Mouse (Mus musculus) embryo, embryonic 11 days (tissue): ENCODE data around the gene G3bp1.

Source experiments
- DNase-seq: peaks from one replicate; pipeline ENCODE4 v3.0.0-alpha.2; 2015

Gene G3bp1

GRCm38 (mm10) chr11:55465177-55465576, 4.3 kb upstream of the G3bp1 start:
- DNase-seq: no peak

- DNase-seq: no peak
These were observed 1.5 kb upstream of the G3bp1 start for GRCm38 (mm10) chr11:55468012-55468411.

GRCm38 (mm10) chr11:55468611-55469047, 856 bp upstream of the G3bp1 start:
- no peak for DNase-seq

GRCm38 (mm10) chr11:55469923-55470691, 622 bp downstream of the G3bp1 start:
- DNase-seq: peak; percentile 50

GRCm38 (mm10) chr11:55470761-55471160, 1.3 kb downstream of the G3bp1 start:
- DNase-seq: no peak

GRCm38 (mm10) chr11:55471467-55471866, 2.0 kb downstream of the G3bp1 start:
- DNase-seq: no peak

- DNase-seq: no peak
These were observed 3.7 kb downstream of the G3bp1 start for GRCm38 (mm10) chr11:55473219-55473618.

- no peak for DNase-seq
These were observed 16.0 kb downstream of the G3bp1 start for GRCm38 (mm10) chr11:55485443-55485842.

- DNase-seq: no peak
These were observed 26.7 kb downstream of the G3bp1 start for GRCm38 (mm10) chr11:55496158-55496557.

- peak; percentile 68 for DNase-seq
These were observed 28.4 kb downstream of the G3bp1 start for GRCm38 (mm10) chr11:55497885-55498284.

GRCm38 (mm10) chr11:55501955-55502531, 32.6 kb downstream of the G3bp1 start:
- no peak for DNase-seq

GRCm38 (mm10) chr11:55502886-55503285, 33.4 kb downstream of the G3bp1 start:
- no peak for DNase-seq

- DNase-seq: no peak
These were observed 36.0 kb downstream of the G3bp1 start for GRCm38 (mm10) chr11:55505485-55505884.

GRCm38 (mm10) chr11:55511374-55511773, 41.9 kb downstream of the G3bp1 start:
- peak; percentile 44 for DNase-seq

- no peak for DNase-seq
These were observed 48.2 kb downstream of the G3bp1 start for GRCm38 (mm10) chr11:55517666-55518065.

GRCm38 (mm10) chr11:55518806-55519674, 49.6 kb downstream of the G3bp1 start:
- peak; percentile 80 for DNase-seq

- no peak for DNase-seq
These were observed 61.3 kb downstream of the G3bp1 start for GRCm38 (mm10) chr11:55530741-55531140.

- no peak for DNase-seq
These were observed 63.9 kb downstream of the G3bp1 start for GRCm38 (mm10) chr11:55533378-55533777.

GRCm38 (mm10) chr11:55534766-55535165, 65.3 kb downstream of the G3bp1 start:
- DNase-seq: no peak

GRCm38 (mm10) chr11:55542128-55542527, 72.6 kb downstream of the G3bp1 start:
- no peak for DNase-seq

- DNase-seq: no peak
These were observed 73.2 kb downstream of the G3bp1 start for GRCm38 (mm10) chr11:55542671-55543070.

GRCm38 (mm10) chr11:55545690-55546089, 76.2 kb downstream of the G3bp1 start:
- DNase-seq: no peak
